Mouse (Mus musculus) lung, embryonic 15.5 days (tissue): ENCODE data around the gene Olfr124. TPM values are rescaled to one million over a fixed set of nuclear protein-coding genes. Genes with fewer than 3 reads are reported as not detected.

Source experiments
- ATAC-seq: fragments of 200-750 bp; cut with Nextera tagmentation; 2 replicates; pipeline ENCODE4 v1.8.0; 2017; ENCODE audit warnings: moderate number of reproducible peaks, borderline replicate concordance; ENCODE audit not compliant: low FRiP score, low TSS enrichment; ENCODE audit errors: extremely low read depth
- H3K27ac ChIP-seq: fragments of 300-500 bp; sonication (generic); 2 replicates; pipeline ENCODE4 v1.5.1; 2015; ENCODE audit warnings: moderate library complexity, mild to moderate bottlenecking, inconsistent platforms
- H3K27me3 ChIP-seq: fragments of 300-500 bp; sonication (generic); 2 replicates; pipeline ENCODE4 v1.6.1; 2015; ENCODE audit warnings: inconsistent platforms
- H3K36me3 ChIP-seq: fragments of 300-500 bp; sonication (generic); 2 replicates; pipeline ENCODE4 v1.6.1; 2015; ENCODE audit warnings: inconsistent platforms
- H3K4me1 ChIP-seq: fragments of 300-500 bp; sonication (generic); 2 replicates; pipeline ENCODE4 v1.6.1; 2015; ENCODE audit warnings: inconsistent platforms
- H3K4me2 ChIP-seq: fragments of 300-500 bp; sonication (generic); 2 replicates; pipeline ENCODE4 v1.6.1; 2015; ENCODE audit warnings: inconsistent platforms, mild to moderate bottlenecking, moderate library complexity
- H3K4me3 ChIP-seq: fragments of 300-500 bp; sonication (generic); 2 replicates; pipeline ENCODE4 v1.5.1; 2015; ENCODE audit warnings: mild to moderate bottlenecking, inconsistent platforms
- H3K9ac ChIP-seq: fragments of 300-500 bp; sonication (generic); 2 replicates; pipeline ENCODE4 v1.6.1; 2015; ENCODE audit warnings: inconsistent platforms
- H3K9me3 ChIP-seq: fragments of 300-500 bp; sonication (generic); 2 replicates; pipeline ENCODE4 v1.6.1; 2016; ENCODE audit warnings: inconsistent platforms
- WGBS: fragments of 180-500 bp; shearing (Covaris S2); methylation state at CpG from one replicate; pipeline ENCODE4 v1.1.7; 2015; 5-methylcytosine and 5-hydroxymethylcytosine counted together
- polyA plus RNA-seq: library from polyadenylated mRNA; unstranded; fragments of >200 nt; fragmentation: Nextera tagmentation; extraction: Ambion mirVana; gene quantifications from 2 replicates; pipeline ENCODE4 v1.2.1, GENCODE M21; 2015

The Olfr124 gene
- not detected in 2 replicates for polyA plus RNA-seq

- 76% methylated on average over 3 of the region's 3 CpGs for WGBS
- no peak for ATAC-seq
- Histone ChIP-seq H3K4me3 (no peak within 1 kb of the TSS), H3K9ac (no peak within 1 kb of the TSS), H3K4me2 (no peak within 1 kb of the TSS), H3K36me3 (no peaks in the 10 kb centered on the region), H3K4me1 (no peaks in the 10 kb centered on the region), H3K27me3 (no peaks in the 10 kb centered on the region), H3K27ac (no peak within 1 kb of the TSS), H3K9me3 (no peaks in the 10 kb centered on the region)
These were observed at the start of gene Olfr124 for GRCm38 (mm10) chr17:37799588-37799987. Olfr124 (plus strand) TSS chr17:37799888.

- no peak for ATAC-seq
- whole genome bisulfite sequencing = 75% methylated on average over 4 of the region's 4 CpGs
- Histone ChIP-seq H3K4me3 (no peak within 1 kb of the TSS), H3K27ac (no peak within 1 kb of the TSS), H3K4me1 (no peaks in the 10 kb centered on the region), H3K27me3 (no peaks in the 10 kb centered on the region), H3K9ac (no peak within 1 kb of the TSS), H3K9me3 (no peaks in the 10 kb centered on the region), H3K4me2 (no peak within 1 kb of the TSS), H3K36me3 (no peaks in the 10 kb centered on the region)
These were observed 31.4 kb upstream of the Olfr124 start, which contains the start of gene Olfr122 for GRCm38 (mm10) chr17:37768307-37768706. Olfr122 (plus strand) TSS chr17:37768607.

- ATAC-seq = no peak
These were observed 6.5 kb upstream of the Olfr124 start, which contains the start of gene Olfr123 for GRCm38 (mm10) chr17:37793229-37793628. Olfr123 (plus strand) TSS chr17:37793529.

GRCm38 (mm10) chr17:37832649-37833048, 33.0 kb downstream of the Olfr124 start, which contains the start of gene Olfr125:
Olfr125 (plus strand) TSS chr17:37832949.
- no peaks in the 10 kb centered on the region for H3K9me3 ChIP-seq
- H3K4me1 ChIP-seq = no peaks in the 10 kb centered on the region
- H3K27me3 ChIP-seq = no peaks in the 10 kb centered on the region
- no peak within 1 kb of the TSS for H3K27ac ChIP-seq
- H3K4me2 ChIP-seq = no peak within 1 kb of the TSS
- H3K9ac ChIP-seq = no peak within 1 kb of the TSS
- no peaks in the 10 kb centered on the region for H3K36me3 ChIP-seq
- ATAC-seq = no peak
- H3K4me3 ChIP-seq = no peak within 1 kb of the TSS

More at GRCm38 (mm10) chr17:37793229-37793628, 6.5 kb upstream of the Olfr124 start, which contains the start of gene Olfr123:
- Histone ChIP-seq H3K9ac (no peak within 1 kb of the TSS), H3K4me2 (no peak within 1 kb of the TSS), H3K4me3 (no peak within 1 kb of the TSS), H3K4me1 (no peaks in the 10 kb centered on the region), H3K36me3 (no peaks in the 10 kb centered on the region), H3K27ac (no peak within 1 kb of the TSS), H3K9me3 (no peaks in the 10 kb centered on the region), H3K27me3 (no peaks in the 10 kb centered on the region)
- 81% methylated on average over 2 of the region's 2 CpGs for WGBS

- ATAC-seq = no peak
- Histone ChIP-seq H3K27me3 (no peaks in the 10 kb centered on the region), H3K4me3 (no peak within 1 kb of the TSS), H3K4me1 (no peaks in the 10 kb centered on the region), H3K27ac (no peak within 1 kb of the TSS), H3K4me2 (no peak within 1 kb of the TSS), H3K9ac (no peak within 1 kb of the TSS), H3K36me3 (no peaks in the 10 kb centered on the region), H3K9me3 (no peaks in the 10 kb centered on the region)
These were observed 47.5 kb downstream of the Olfr124 start, which contains the start of gene Olfr126 for GRCm38 (mm10) chr17:37847183-37847582. Olfr126 (plus strand) TSS chr17:37847483.

Other genes with a start within 250 kb of the Olfr124 start
- gene Olfr112, start 230.4 kb upstream of the Olfr124 start, polyA plus RNA-seq = not detected in 2 replicates
- not detected in 2 replicates for gene Olfr113, start 222.2 kb upstream of the Olfr124 start, polyA plus RNA-seq
- not detected in 2 replicates for gene Olfr114, start 207.1 kb upstream of the Olfr124 start, polyA plus RNA-seq
- not detected in 2 replicates for gene Olfr115, start 172.8 kb upstream of the Olfr124 start, polyA plus RNA-seq
- gene Olfr116, start 172.7 kb upstream of the Olfr124 start, polyA plus RNA-seq = not detected in 2 replicates
- gene Olfr117, start 136.1 kb upstream of the Olfr124 start, polyA plus RNA-seq = not detected in 2 replicates
- not detected in 2 replicates for gene Olfr118, start 132.9 kb upstream of the Olfr124 start, polyA plus RNA-seq
- gene Olfr119, start 103.3 kb upstream of the Olfr124 start, polyA plus RNA-seq = not detected in 2 replicates
- not detected in 2 replicates for gene Olfr120, start 78.1 kb upstream of the Olfr124 start, polyA plus RNA-seq
- gene Olfr121, start 51.0 kb upstream of the Olfr124 start, polyA plus RNA-seq = not detected in 2 replicates
- not detected in 2 replicates for gene Olfr122, start 31.3 kb upstream of the Olfr124 start, polyA plus RNA-seq
- not detected in 2 replicates for gene Olfr123, start 6.4 kb upstream of the Olfr124 start, polyA plus RNA-seq
- not detected in 2 replicates for gene Olfr125, start 33.1 kb downstream of the Olfr124 start, polyA plus RNA-seq
- not detected in 2 replicates for gene Olfr126, start 47.6 kb downstream of the Olfr124 start, polyA plus RNA-seq
- not detected in 2 replicates for gene Olfr127, start 100.5 kb downstream of the Olfr124 start, polyA plus RNA-seq
- gene Olfr128, start 120.7 kb downstream of the Olfr124 start, polyA plus RNA-seq = not detected in 2 replicates
- gene Olfr761, start 153.2 kb downstream of the Olfr124 start, polyA plus RNA-seq = not detected in 2 replicates